Mouse (Mus musculus): ENCODE measurements around the gene Sfrp2. TPM values are rescaled to one million over a fixed set of nuclear protein-coding genes. Genes with fewer than 3 reads are reported as not detected.

Gene Sfrp2
- polyA plus RNA-seq, 1 experiment from 2014 or later = 92.4 TPM

GRCm38 (mm10) chr3:83755043-83755635 is 11.0 kb upstream of the Sfrp2 start:
- Histone ChIP-seq H3K36me3 (no peaks in the 10 kb centered on the region), H3K4me2 (replicated peaks) (no peak overlapping the region), H3K4me3 (no peak overlapping the region), H3K9me3 (no peaks in the 10 kb centered on the region), H3K9ac (replicated peaks) (no peak overlapping the region), H3K27me3 (no peaks in the 10 kb centered on the region), H3K4me1 (no peaks in the 10 kb centered on the region), H3K27ac (replicated peaks) (no peak overlapping the region)
- 79% methylated on average over 15 of the region's 15 CpGs for WGBS
- ATAC-seq (ENCODE audit: low FRiP score, low read depth) = no peak

- H3K9ac ChIP-seq (replicated peaks) = no peak overlapping the region
- H3K4me1 ChIP-seq = no peaks in the 10 kb centered on the region
- no peaks in the 10 kb centered on the region for H3K27me3 ChIP-seq
- no peaks in the 10 kb centered on the region for H3K36me3 ChIP-seq
- no peak overlapping the region for H3K4me2 ChIP-seq (replicated peaks)
- no peaks in the 10 kb centered on the region for H3K9me3 ChIP-seq
- WGBS = 78% methylated on average over 6 of the region's 6 CpGs
- no peak overlapping the region for H3K4me3 ChIP-seq
- no peak for ATAC-seq (ENCODE audit: low FRiP score, low read depth)
- no peak overlapping the region for H3K27ac ChIP-seq (replicated peaks)
Measured at GRCm38 (mm10) chr3:83755666-83756065, 10.5 kb upstream of the Sfrp2 start.

- 74% methylated on average over 10 of the region's 10 CpGs for WGBS
- Histone ChIP-seq H3K9me3 (no peaks in the 10 kb centered on the region), H3K9ac (replicated peaks) (no peak overlapping the region), H3K36me3 (no peaks in the 10 kb centered on the region), H3K27ac (replicated peaks) (no peak overlapping the region), H3K4me3 (no peak overlapping the region), H3K4me2 (replicated peaks) (no peak overlapping the region), H3K27me3 (peaks cover 33% of the 10 kb centered on the region), H3K4me1 (peaks cover 28% of the 10 kb centered on the region)
- ATAC-seq (ENCODE audit: low FRiP score, low read depth) = no peak
Measured at GRCm38 (mm10) chr3:83762361-83762760, 3.8 kb upstream of the Sfrp2 start.

GRCm38 (mm10) chr3:83763551-83764548 is 2.3 kb upstream of the Sfrp2 start:
- peak overlapping the region; percentile 58 for H3K9ac ChIP-seq (replicated peaks)
- H3K4me3 ChIP-seq = peak overlapping the region; percentile 42
- no peaks in the 10 kb centered on the region for H3K9me3 ChIP-seq
- ATAC-seq (ENCODE audit: low FRiP score, low read depth) = peak; percentile 75
- H3K36me3 ChIP-seq = no peaks in the 10 kb centered on the region
- peak overlapping the region; percentile 66 for H3K4me2 ChIP-seq (replicated peaks)
- peak overlapping the region; percentile 35 for H3K27ac ChIP-seq (replicated peaks)
- 7% methylated on average over 40 of the region's 40 CpGs for WGBS
- peaks cover 39% of the 10 kb centered on the region for H3K4me1 ChIP-seq
- H3K27me3 ChIP-seq = peaks cover 34% of the 10 kb centered on the region

GRCm38 (mm10) chr3:83766726-83767070 is 577 bp downstream of the Sfrp2 start:
- under 1% methylated on average over 25 of the region's 25 CpGs for WGBS
- Histone ChIP-seq H3K9me3 (no peaks in the 10 kb centered on the region), H3K36me3 (peaks cover 18% of the 10 kb centered on the region), H3K9ac (replicated peaks) (peak overlapping the region; percentile 77), H3K27ac (replicated peaks) (peak overlapping the region; percentile 56), H3K27me3 (peaks cover 25% of the 10 kb centered on the region), H3K4me1 (peaks cover 45% of the 10 kb centered on the region), H3K4me2 (replicated peaks) (peak overlapping the region; percentile 86), H3K4me3 (peak overlapping the region; percentile 68)
- peak; percentile 5 for ATAC-seq (ENCODE audit: low FRiP score, low read depth)

GRCm38 (mm10) chr3:83767121-83767520 is 1.0 kb downstream of the Sfrp2 start:
- Histone ChIP-seq H3K4me2 (replicated peaks) (peak overlapping the region; percentile 86), H3K9me3 (no peaks in the 10 kb centered on the region), H3K4me1 (peaks cover 45% of the 10 kb centered on the region), H3K4me3 (peak overlapping the region; percentile 68), H3K27ac (replicated peaks) (no peak overlapping the region), H3K9ac (replicated peaks) (peak overlapping the region; percentile 77), H3K27me3 (peaks cover 23% of the 10 kb centered on the region), H3K36me3 (peaks cover 22% of the 10 kb centered on the region)
- under 1% methylated on average over 10 of the region's 10 CpGs for WGBS
- ATAC-seq (ENCODE audit: low FRiP score, low read depth) = no peak

GRCm38 (mm10) chr3:83768293-83769035 is 2.3 kb downstream of the Sfrp2 start:
- no peak for ATAC-seq (ENCODE audit: low FRiP score, low read depth)
- 16% methylated on average over 11 of the region's 11 CpGs for WGBS

GRCm38 (mm10) chr3:83769036-83769410 is 2.9 kb downstream of the Sfrp2 start:
- Histone ChIP-seq H3K9me3 (no peaks in the 10 kb centered on the region), H3K27ac (replicated peaks) (peak overlapping the region; percentile 11), H3K27me3 (peaks cover 7% of the 10 kb centered on the region; the same call in 1 of the 2 replicates), H3K9ac (replicated peaks) (peak overlapping the region; percentile 44; the same call in 1 of the 2 replicates), H3K4me2 (replicated peaks) (peak overlapping the region; percentile 86), H3K36me3 (peaks cover 35% of the 10 kb centered on the region), H3K4me1 (peaks cover 39% of the 10 kb centered on the region), H3K4me3 (peak overlapping the region; percentile 68)
- 2% methylated on average over 10 of the region's 10 CpGs for WGBS
- no peak for ATAC-seq (ENCODE audit: low FRiP score, low read depth)

More at GRCm38 (mm10) chr3:83768293-83769035, 2.3 kb downstream of the Sfrp2 start:
- H3K4me3 ChIP-seq = peak overlapping the region; percentile 68
- peaks cover 12% of the 10 kb centered on the region; the same call in 1 of the 2 replicates for H3K27me3 ChIP-seq
- H3K9ac ChIP-seq (replicated peaks) = peak overlapping the region; percentile 44; the same call in 1 of the 2 replicates
- no peaks in the 10 kb centered on the region for H3K9me3 ChIP-seq
- H3K4me2 ChIP-seq (replicated peaks) = peak overlapping the region; percentile 86
- H3K4me1 ChIP-seq = peaks cover 45% of the 10 kb centered on the region
- peaks cover 34% of the 10 kb centered on the region for H3K36me3 ChIP-seq
- H3K27ac ChIP-seq (replicated peaks) = peak overlapping the region; percentile 11

- Histone ChIP-seq H3K36me3 (peaks cover 35% of the 10 kb centered on the region), H3K4me1 (peaks cover 24% of the 10 kb centered on the region), H3K27me3 (peaks cover 7% of the 10 kb centered on the region; the same call in 1 of the 2 replicates), H3K27ac (replicated peaks) (no peak overlapping the region), H3K4me3 (no peak overlapping the region), H3K9me3 (no peaks in the 10 kb centered on the region), H3K4me2 (replicated peaks) (no peak overlapping the region), H3K9ac (replicated peaks) (no peak overlapping the region)
- ATAC-seq (ENCODE audit: low FRiP score, low read depth) = no peak
- WGBS = 92% methylated on average over 10 of the region's 10 CpGs
Measured at GRCm38 (mm10) chr3:83771160-83771869, 5.2 kb downstream of the Sfrp2 start.

- H3K4me3 ChIP-seq = no peak overlapping the region
- H3K9me3 ChIP-seq = no peaks in the 10 kb centered on the region
- no peaks in the 10 kb centered on the region for H3K27me3 ChIP-seq
- no peak overlapping the region for H3K27ac ChIP-seq (replicated peaks)
- H3K9ac ChIP-seq (replicated peaks) = no peak overlapping the region
- no peak overlapping the region for H3K4me2 ChIP-seq (replicated peaks)
- WGBS = 92% methylated on average over 18 of the region's 18 CpGs
- peaks cover 11% of the 10 kb centered on the region for H3K4me1 ChIP-seq
- no peak for ATAC-seq (ENCODE audit: low FRiP score, low read depth)
- peaks cover 35% of the 10 kb centered on the region for H3K36me3 ChIP-seq
Measured at GRCm38 (mm10) chr3:83773281-83773680, 7.2 kb downstream of the Sfrp2 start.

- no peaks in the 10 kb centered on the region for H3K9me3 ChIP-seq
- H3K4me1 ChIP-seq = no peaks in the 10 kb centered on the region
- ATAC-seq (ENCODE audit: low FRiP score, low read depth) = no peak
- no peak overlapping the region for H3K27ac ChIP-seq (replicated peaks)
- no peak overlapping the region for H3K4me3 ChIP-seq
- no peak overlapping the region for H3K4me2 ChIP-seq (replicated peaks)
- 82% methylated on average over 9 of the region's 9 CpGs for WGBS
- no peaks in the 10 kb centered on the region for H3K27me3 ChIP-seq
- no peak overlapping the region for H3K9ac ChIP-seq (replicated peaks)
- H3K36me3 ChIP-seq = peaks cover 29% of the 10 kb centered on the region
Measured at GRCm38 (mm10) chr3:83775403-83775802, 9.3 kb downstream of the Sfrp2 start.

Data from midbrain, embryonic 12.5 days (tissue).